Mouse (Mus musculus) T-helper 1 cell (primary cell): ENCODE results near the gene Pgpep1.

Experiments used
- in situ Hi-C: fragments of 300-600 bp; cut with MboI, MseI; formaldehyde crosslinking; loops from one replicate; pipeline ENCODE4 v1.15.1; 2025; ENCODE audit warnings: high pct_unique_total_duplicates

Gene Pgpep1

GRCm38 (mm10) chr8:70691230-70691629, 31.0 kb upstream of the Pgpep1 start:
- in situ Hi-C loops: no loop called here

- in situ Hi-C loops: no loop called here
Observed at GRCm38 (mm10) chr8:70689892-70690390, 29.8 kb upstream of the Pgpep1 start.

DNA sequence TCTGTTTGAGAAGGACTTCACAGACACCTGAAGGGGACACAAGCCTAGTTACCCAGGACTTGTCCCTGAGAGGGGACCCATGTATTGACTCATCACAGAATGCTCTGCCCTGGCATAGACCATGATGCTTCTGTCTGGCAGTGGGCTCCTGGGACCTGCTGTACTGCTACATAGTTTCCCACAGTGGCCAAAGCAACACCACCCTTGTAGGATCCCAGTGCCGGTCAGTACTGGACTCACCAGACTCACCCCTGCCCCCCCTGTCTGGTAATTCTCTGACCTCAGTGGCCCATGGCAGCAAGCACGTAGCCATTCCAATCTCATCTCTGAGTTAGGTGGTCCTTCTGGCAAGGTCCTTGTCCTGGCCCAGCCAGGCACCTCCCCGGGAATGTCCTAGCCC, 27.9 kb upstream of the Pgpep1 start:
- in situ Hi-C loops: no loop called here

DNA sequence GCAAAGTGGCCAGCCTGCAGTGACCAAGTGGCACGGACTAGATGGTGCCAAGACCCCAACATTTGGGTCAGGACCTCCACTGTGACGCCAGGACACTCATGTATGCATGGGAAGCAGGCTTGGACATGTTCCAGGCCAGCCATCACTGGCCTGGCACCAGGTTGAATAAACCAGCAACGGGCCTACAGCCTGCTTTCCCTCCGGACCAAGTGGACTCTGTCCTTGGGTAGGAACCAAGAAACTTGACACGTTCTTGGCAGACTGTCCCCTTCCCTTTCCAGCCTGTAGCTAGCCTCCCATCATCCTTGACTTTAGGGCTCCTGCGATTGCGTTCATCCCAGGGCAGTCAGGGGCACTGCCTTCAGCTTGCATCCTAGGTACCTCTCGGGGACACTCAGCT, 27.4 kb upstream of the Pgpep1 start:
- in situ Hi-C loops: no loop called here

- in situ Hi-C loops: no loop called here
Observed at GRCm38 (mm10) chr8:70684291-70684690, 24.1 kb upstream of the Pgpep1 start.

DNA sequence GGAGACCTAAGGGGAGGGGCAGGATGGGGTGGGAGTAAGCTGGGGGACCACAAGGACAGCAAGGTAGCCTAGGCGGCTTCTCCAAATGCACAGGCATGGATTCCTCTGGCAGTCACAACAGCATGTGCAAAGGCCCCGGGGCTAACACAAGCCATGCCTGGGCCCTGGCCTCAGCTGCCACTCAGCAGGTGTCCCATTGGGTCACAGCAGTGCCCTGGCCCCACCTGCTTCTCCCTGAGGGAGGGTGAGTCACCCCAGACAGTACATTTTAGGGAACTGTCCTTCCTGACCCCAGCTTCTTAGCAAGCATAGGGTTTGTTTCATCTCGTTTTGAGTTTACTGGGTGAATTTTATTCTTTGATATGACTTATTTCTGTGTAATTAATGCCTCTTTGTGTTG, 22.5 kb upstream of the Pgpep1 start:
- in situ Hi-C loops: no loop called here

DNA sequence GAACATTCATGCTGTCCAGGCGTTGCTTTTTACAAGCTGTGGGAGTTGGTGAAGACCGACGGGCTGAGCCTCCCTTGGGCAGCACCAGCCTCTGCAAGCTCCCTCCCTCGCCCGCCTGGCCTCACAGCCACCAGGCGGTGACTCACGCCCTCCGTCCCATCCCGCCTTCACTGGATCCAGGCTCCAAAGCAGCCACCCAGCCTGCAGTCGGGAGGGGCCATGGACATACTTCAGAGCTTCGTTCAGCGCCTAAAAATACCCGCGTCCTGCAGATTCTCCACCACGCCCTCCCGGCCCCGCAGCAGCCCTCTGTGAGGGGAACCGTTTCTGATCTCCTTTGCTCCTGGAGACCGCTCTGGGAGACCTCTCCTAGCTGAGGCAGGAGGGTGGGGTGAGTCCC, 22.0 kb upstream of the Pgpep1 start:
- in situ Hi-C loops: no loop called here

- in situ Hi-C loops: no loop called here
Observed at GRCm38 (mm10) chr8:70681410-70681809, 21.2 kb upstream of the Pgpep1 start.

DNA sequence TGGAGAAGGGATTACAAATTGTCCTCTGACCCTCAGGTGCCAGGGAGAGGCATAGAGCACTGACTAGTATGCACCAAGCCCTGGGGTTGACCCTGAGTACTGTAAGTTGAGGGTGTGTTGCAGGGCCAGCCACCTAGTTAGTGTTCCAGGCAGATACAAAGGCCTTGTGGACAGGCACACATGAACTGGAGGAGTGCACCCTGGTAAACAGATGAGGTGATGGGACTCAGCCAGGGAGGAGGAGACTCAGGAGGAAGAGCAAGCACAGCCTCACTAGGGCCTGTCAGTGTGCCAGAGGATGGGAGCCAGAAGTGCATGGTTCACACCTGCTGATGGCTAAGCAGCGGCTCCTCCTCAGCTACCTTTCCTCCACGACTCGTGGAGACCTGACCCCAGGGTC, 19.9 kb upstream of the Pgpep1 start:
- in situ Hi-C loops: no loop called here

DNA sequence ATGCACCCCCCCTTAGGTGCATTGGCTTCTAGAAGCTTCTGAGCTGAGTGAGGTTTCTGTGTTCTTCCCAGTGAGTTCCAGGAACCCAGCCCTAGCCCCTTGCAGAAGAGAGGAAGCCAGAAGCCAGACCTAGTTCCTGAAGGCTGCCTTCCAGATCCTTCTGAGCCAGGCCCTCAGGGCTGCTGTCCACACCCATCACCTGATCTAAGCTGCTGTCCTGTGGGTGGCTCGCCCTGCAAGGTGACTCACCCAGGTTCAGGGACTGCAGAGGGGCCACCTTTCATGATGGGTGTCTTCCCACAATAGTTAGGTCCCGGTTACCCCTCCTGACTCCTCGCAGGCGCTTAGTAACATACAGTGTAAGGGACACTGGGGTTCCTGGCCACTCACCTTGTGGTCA, 19.2 kb upstream of the Pgpep1 start:
- in situ Hi-C loops: no loop called here

DNA sequence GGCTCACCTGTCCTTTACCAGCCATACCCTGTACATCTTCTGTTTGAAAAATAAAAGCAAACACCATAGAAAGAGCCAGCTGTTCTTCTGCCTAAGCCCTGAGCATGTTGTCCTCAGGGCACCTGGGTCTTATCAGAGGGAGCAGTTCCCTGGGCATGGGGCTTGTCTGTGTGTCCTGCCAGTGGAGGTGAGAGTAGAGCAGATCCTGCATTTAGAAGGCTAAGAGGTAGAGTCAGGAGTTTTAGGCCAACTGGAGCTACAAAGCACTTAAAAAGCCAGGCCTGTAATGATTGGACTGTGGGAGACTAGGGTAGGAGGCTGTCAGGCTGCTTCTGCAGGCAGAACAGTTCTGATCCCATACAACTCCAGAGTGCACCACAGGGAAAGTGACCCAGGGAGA, 18.5 kb upstream of the Pgpep1 start:
- in situ Hi-C loops: no loop called here

GRCm38 (mm10) chr8:70677451-70678080, 17.4 kb upstream of the Pgpep1 start:
- in situ Hi-C loops: no loop called here

- in situ Hi-C loops: no loop called here
Observed at GRCm38 (mm10) chr8:70675336-70675735, 15.1 kb upstream of the Pgpep1 start.

DNA sequence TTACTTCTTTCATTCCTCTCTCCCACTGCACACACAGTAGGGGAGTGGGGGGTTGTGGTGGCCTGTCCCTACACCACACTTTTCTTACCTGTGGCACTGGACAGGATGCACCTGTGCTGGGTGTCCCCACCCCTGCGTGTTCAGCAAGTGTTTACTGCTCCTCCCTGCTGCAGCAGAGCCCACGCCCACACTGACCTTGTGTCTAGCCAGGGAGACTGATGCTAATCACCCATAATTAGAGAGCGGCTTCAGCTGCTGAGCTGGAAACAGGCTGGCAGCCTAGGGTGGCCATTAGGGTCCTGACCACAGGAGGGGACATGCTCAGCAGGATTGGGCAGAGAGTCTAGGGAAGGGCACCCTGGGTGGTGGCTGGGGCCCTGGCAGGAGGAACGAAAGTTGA, 14.5 kb upstream of the Pgpep1 start:
- in situ Hi-C loops: no loop called here

DNA sequence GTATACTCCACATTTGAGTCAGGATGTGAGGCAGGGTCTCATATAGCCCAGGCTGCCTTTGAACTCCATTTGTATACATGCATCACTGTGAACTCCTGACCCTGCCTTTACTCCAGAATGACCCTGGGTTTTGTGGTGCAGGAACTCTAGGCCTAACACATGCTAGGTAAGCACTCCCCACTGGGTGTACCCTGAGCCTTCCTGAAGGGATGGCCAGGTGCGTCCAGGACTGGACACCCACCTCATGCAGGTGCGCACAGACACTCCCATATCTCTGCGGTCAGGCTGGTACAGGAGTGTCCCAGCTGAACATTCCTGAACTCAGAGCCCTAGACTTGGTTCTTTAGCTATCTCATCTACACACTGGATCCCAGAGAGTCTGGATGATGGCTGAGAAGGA, 13.9 kb upstream of the Pgpep1 start:
- in situ Hi-C loops: no loop called here

DNA sequence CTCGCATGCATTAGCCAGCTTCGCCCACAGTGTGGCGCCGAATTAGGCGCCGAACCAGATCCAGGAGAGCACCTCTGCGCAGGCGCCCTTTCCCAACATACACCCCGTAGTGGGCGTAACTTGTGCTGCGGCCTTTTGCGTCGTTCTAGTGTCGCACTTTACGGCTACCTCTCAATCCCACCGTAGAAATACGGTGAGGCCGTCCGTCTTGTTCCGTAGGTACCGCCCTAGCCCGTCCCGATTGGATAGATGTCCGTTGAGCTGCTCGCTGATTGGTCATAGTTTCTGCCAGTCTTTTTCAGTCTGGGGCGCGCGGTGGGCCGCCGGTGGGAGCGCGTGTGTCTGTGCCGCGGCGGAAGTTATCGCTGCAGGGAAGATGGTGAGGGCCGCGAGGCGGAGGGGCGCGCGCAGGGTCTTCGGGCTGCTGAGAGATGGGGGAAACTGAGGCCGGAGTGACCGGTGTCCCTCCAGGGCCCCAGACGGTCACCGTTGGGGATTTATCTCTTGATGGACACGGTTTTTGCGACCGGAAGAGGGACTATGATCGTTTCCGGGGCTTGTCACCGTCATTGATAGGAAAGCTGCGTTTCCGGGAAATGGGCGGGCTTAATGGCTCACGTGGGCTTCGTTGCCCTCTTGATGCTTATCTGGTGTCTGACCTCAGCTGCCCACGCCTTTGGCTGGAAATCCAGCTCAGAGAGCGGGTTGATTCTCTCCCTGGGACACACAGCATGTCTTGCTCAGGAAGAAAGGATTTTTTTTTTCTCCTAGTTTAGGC, 13.1 kb upstream of the Pgpep1 start, which contains the start of gene Lsm4:
Gene Lsm4 (plus strand): TSS at position 170 of the 778 bp plus-strand sequence.
- in situ Hi-C loops: no loop called here

DNA sequence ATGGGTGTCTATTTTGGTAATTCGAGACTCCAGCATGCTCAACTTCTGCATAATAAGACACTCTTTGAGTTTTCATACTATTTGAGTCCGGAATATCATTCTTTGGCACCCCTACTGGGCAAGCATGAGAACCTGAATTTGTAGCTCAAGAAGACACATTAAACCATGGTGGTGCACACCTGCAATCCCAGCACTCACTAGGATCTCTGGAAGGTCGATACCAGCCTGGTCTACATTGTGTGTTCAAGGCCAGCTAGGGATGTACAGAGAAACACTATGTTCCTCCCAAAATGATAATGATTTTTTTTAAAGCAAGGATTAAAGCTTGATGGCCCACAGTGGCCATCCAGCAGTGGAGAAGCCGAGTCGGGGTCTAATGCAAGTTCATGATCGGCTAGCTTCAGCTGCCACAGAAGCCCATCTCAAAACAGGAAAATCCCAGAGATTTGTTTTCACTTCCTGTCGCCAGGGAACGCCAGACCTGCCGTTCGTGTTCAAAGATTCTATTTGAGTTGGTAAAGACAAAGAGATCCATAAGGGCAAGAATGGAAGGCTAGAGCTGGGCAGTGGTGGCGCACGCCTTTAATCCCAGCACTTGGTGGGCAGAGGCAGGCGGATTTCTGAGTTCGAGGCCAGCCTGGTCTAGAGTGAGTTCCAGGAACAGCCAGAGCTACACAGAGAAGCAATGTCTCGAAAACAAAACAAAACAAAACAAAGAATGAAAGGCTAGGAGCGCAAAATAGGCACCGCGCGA, 12.3 kb upstream of the Pgpep1 start:
- in situ Hi-C loops: no loop called here

DNA sequence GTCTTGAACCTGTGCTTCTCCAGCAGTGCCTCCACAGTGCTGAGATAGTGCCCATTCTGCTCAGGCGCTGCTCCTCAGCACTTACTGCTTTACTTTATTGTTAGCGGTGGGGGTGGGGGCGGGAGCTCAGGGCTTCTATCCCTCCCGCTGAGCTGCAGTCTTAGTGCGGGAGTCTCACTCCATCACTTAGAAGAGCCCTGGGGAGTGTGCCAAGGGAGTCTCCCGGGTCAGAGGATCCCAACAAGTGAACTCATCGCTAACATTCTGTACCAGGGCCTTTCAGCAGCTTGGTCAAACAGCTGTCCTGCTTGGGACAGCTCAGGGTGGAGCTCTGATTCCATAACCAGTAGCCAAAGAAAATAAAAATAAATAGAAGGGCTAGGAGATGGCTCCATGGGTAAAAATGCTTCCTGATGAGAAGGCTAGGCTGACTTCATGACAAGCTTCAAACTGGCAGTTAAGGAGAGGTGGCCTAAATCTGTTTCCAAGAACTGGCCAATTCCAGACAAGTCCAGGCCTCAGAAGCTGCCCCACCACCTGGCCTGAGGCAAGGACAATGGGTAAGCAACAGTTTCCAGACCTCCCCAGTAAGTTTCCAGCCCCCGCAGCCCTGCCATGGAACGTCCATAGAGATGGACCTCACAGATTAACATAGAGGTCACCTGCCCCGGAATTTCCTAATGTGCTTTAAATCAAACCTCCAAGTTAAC, 11.6 kb upstream of the Pgpep1 start:
- in situ Hi-C loops: no loop called here

DNA sequence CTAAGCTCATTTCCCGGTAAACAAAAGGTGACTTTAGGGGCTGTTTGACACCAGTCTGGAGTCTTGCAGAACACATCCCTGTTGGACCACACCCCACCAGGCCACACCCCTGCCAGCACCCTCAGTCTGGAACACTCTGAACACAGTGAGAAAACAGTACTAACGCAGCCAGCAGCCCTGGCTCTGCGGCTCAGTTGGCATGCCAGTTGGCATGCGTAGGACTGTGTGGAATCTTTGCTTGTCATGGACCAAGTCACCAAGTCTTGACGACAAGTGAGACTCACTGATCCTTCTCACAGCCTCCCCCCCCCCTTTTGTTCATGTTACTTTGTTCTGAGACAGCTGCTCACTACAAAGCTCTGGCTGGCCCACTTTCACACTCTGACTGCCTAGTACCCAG, 6.9 kb upstream of the Pgpep1 start:
- in situ Hi-C loops: no loop called here

DNA sequence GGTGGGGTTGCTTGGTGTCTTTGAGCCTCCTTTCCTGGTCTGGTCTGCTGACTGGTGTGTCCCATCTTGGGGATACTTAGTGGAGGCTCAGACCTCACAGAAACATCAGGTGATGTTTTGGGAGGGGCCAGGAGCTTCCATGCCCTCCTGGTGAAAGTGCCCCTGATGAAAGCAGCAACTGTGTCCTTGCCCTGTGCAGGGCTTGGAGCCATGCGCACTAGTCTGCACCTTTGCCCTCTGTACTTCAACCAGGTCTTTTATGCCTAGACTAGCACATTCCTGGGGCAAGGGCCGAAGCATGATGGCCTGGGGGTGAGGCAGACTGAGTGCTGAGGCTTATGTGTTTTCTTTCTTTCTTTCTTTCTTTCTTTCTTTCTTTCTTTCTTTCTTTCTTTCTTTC, 5.4 kb upstream of the Pgpep1 start:
- in situ Hi-C loops: no loop called here

- in situ Hi-C loops: no loop called here
Observed at GRCm38 (mm10) chr8:70664631-70665030, 4.4 kb upstream of the Pgpep1 start.

GRCm38 (mm10) chr8:70663691-70664090, 3.5 kb upstream of the Pgpep1 start:
- in situ Hi-C loops: no loop called here
